Mouse (Mus musculus) gastrocnemius, adult 8-10 months (tissue): Measurements from ENCODE around the gene Polr1a. TPM values are rescaled to one million over a fixed set of nuclear protein-coding genes. Genes with fewer than 3 reads are reported as not detected.

Experiments used
- DNase-seq, 2 experiments: peaks; one replicate each; pipeline ENCODE4 v3.0.0; 2022; ENCODE audit warnings: low spot score in 2 of 2
- total RNA-seq, 4 experiments: library from RNA; stranded (reverse); gene quantifications; 2 replicates each; pipeline ENCODE4 v1.2.4; 2022

The Polr1a gene
- total RNA-seq, 4 experiments from 2014 or later = 29.0 to 37.6 (median 35.8) TPM

DNA sequence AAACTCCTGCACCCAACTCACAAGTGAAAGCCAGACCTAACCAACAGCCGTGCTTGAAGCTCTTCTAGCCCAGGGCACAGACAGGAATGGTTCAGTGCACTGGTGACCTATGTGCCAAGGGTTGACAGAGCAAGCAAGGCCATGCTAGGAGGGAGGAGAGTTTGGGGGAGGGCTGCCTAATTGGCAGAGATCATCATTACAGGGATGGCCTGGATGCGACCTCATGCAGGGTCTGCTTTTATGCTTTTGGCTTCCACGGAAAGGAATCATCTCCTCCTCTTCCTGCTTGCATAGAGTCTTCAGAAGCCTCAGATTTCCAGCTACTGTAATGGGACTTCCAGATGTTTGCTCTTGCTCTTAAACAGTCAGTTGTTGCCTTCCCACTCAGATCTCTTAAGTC lies 40.9 kb downstream of the Polr1a start:
- no peak for DNase-seq

DNA sequence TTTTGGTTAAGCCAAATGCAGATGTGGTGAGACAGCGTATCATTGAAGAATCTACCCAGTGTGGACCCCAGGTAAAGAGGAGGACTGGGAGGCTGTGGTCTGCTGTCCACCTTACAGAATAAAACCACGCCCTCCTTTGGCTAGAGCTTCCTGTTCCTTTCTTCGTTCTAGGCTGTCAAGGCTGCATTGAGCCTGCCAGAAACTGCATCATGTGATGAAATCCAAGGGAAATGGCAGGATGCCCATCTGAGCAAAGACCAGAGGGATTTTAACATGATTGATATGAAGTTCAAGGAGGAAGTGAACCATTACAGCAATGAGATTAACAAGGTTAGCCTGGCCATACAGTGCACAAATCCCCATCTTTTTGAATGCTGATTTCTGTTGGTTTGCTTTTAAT lies 41.7 kb downstream of the Polr1a start:
- no peak for DNase-seq

DNA sequence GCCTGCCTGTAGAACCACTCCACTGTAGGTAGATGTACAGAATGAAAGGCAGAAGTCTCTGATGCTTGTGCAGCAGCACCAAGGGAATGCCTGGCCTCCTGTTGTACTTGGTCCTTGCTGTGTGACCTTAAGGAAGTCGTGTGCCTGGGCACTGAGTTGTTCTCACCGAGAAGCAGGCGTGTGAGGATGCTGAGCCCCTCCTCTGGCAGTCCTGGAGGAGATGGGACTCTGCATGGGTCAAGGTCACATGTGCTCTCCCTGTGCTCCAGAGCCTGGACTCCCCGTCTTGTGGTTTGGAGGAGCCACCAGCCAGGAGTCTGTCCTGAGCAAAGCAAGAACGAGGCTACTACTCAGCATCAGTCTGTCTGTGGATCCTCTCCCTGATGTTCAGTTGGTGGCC lies 42.3 kb downstream of the Polr1a start:
- no peak for DNase-seq

DNA sequence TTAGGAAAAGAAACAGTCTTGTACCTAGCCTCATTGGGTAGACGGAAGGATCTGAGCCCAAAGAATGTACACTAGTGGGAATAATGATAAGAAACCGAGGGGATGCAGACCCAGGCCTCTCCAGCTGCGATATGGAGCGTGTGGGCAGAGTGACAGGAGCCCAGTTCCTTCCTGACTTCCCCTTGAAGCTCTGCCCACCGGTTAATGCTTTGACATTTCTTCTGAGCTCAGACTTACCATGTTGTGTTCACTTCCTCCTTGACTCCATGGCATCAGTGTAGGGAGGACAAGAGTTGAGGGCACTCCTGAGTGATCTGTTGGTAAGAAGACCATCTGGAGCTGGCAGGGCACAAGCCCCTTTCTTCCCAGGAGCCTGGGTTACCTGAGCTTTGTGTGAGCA lies 53.3 kb downstream of the Polr1a start:
- DNase-seq = no peak

DNA sequence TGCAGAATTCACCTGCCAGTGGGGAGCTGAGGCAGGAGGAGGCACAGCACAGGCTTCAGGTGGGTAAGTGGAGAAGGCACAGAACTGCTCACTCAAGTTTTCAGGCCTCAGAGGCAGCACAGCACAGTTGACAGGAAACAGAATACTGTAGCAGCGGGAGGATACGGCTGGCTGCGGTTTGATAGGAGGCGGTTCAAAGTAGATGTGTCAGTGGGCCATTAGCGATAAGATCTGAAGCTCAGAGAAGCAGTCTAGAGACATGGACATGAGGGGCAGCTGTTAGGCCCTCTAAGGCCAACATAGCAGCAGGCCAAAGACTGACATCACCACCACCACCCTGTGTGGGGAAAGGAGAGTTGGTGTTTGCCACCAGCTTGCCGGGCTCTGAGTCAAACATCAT lies 53.9 kb downstream of the Polr1a start:
- DNase-seq = no peak

GRCm38 (mm10) chr6:71963561-71963960 lies 54.7 kb downstream of the Polr1a start:
- no peak for DNase-seq

- DNase-seq = no peak
Observed at GRCm38 (mm10) chr6:71966683-71967303, 57.9 kb downstream of the Polr1a start.

GRCm38 (mm10) chr6:71967847-71968246 lies 59.0 kb downstream of the Polr1a start:
- DNase-seq = no peak

- DNase-seq = no peak
Observed at GRCm38 (mm10) chr6:71969459-71969858, 60.6 kb downstream of the Polr1a start.

GRCm38 (mm10) chr6:71970154-71970553 lies 61.3 kb downstream of the Polr1a start:
- no peak for DNase-seq

- DNase-seq = no peak
Observed at GRCm38 (mm10) chr6:71976592-71976991, 67.7 kb downstream of the Polr1a start.

DNA sequence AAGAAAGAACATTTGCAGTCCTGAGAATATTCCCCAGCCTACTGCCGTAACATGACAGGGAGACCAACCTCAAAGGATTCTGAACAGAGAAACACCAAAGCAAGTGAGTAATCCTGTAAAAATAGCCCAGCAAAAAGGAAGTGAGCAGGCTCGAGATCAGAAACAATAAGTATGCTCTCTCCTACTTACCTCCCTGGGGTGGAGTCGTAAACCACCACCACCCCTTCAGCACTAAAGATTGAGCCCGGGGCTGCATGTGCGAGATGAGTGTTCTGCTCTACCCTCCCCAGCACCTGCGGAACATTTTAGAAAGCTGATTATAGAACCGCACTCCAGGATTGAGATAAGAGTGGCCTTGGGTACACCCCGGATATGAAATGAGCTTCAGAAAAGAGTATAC lies 71.3 kb downstream of the Polr1a start:
- DNase-seq = no peak

- no peak for DNase-seq
Observed at GRCm38 (mm10) chr6:71980587-71980986, 71.7 kb downstream of the Polr1a start.

DNA sequence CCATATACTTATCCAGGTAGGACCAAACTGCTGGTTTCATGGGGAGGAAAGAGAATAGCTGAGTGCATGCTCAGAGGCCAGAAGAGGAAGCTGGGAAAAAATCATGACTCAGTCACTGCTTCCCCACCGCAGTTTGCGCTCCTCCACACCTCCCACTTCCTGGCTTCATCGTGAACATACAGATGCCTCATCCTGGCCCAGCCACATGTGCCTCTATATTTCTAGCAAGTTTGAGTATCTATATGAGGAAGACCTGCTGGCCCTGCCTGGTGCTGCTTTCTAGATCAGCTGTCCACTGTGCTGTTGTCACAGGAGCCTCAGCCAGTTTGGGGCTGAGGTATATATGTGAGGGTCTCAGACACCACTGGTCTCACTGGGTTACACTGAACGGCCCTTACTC lies 72.6 kb downstream of the Polr1a start:
- DNase-seq = no peak

GRCm38 (mm10) chr6:71985984-71986383 lies 77.1 kb downstream of the Polr1a start:
- no peak for DNase-seq

- DNase-seq = no peak
Observed at GRCm38 (mm10) chr6:71987546-71988248, 78.8 kb downstream of the Polr1a start.

DNA sequence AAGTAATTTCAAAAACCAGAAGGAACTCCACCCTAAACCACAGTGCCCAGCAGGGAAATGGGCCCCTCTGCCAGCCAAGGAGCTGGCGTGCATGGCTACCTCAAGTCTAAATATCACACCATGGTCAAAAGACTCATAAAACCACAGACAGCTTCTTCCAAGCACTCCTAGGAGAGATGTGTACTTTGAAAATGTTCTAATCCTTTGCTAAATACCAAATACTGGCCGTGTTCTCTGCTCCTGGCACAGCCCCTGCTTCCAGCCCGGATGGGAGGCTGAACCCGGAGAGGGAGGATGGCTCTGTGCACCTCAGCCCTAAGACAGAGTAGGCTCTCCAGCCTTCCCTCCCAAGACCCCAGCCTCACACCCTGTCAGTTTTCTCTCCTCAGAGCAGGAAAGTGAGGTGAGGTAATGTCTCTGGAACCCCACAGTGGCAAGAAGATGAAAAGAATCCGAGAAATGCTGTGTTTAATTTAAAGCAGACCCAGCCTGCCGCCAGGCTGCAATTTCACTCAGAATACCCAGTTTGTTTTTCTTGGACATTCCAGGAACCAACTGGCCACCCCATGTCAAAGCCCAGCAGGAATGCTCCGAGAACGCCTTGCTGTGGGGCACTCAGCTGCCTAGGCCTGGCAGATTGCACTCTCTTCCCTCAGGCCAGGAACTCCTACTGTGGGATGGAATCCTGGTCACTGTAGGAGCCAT lies 80.9 kb downstream of the Polr1a start:
- DNase-seq = no peak

GRCm38 (mm10) chr6:71990371-71990837 lies 81.6 kb downstream of the Polr1a start:
- DNase-seq = no peak

- DNase-seq = no peak
Observed at GRCm38 (mm10) chr6:71991190-71991932, 82.5 kb downstream of the Polr1a start.

GRCm38 (mm10) chr6:71991933-71992325 lies 83.1 kb downstream of the Polr1a start:
- DNase-seq = no peak

DNA sequence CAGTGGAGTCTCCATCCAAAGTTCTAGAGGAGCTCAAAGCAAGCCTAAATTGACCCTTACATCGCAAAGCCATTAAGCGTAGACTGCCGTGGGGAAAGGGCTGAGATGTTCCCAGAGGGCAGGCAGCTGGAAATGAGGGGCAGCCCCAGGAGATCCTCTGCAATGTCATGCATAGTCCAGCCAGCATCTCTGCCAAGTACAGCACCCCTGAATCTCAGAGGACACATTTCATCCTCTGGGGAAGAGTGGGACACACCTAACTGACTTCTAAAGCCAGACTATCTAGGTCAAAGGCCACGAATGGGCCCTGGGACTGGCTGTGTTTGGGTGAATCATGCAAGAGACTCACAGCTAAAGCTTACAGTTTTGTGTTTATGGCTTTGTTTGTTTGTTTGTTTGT lies 85.2 kb downstream of the Polr1a start:
- DNase-seq = no peak

DNA sequence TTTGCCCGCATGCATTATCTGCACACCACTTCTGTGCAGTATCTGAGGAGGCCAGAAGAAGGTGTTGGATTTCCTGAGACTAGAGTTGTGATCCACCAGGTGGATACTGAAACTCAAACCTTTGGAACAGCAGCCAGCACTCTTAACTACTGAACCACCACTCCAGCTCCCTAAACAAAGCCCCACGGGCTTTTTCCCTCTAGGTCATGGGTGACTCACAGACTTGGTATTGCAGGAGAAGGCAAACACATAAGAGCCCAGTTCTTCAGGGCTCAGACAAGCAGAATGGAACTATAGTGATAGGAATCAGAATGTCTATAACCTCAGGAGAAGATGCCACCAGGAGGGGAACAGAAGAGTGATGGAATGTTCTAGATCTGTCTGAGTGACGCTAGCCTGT lies 86.2 kb downstream of the Polr1a start:
- DNase-seq = no peak
